Mouse (Mus musculus): ENCODE results near the gene Gm39566.

- no peak for TF ChIP-seq CTCF (IDR thresholded peaks at IDR 0.05; ENCODE audit: extremely low read depth, insufficient read length, insufficient replicate concordance, low read depth, low read length)
- no peak for TF ChIP-seq POLR2A (IDR thresholded peaks at IDR 0.05; ENCODE audit: low read depth, low read length)
These were observed 9.9 kb downstream of the Gm39566 start, which contains the start of gene Tmem102 for GRCm38 (mm10) chr11:69804972-69805909.
